ENCODE assay signal across 11 mouse cellular contexts in genomic region chr9:24896498-24897261, GRCm38 (mm10).
DNase-seq lines count a peak whose midpoint lies in the region.
"Had no signal": no experiment of that assay in that cellular context is flagged by ENCODE, and none has a peak within 500 bp of the region (broad histone marks: within the 10 kb centered on the region; RNA-seq: fewer than 3 reads in every experiment).

No protein-coding gene starts in this region.

- intact Hi-C loops in heart, postnatal 14 days (cut with DNase I), result no loop called here
- intact Hi-C loops in gastrocnemius, postnatal 14 days (cut with DNase I; ENCODE audit: low total_unique reads), result no loop called here

- DNase-seq in kidney, postnatal 14 days, result peak; percentile 54
- no peak for DNase-seq in kidney, postnatal 36 days
- peak; percentile 76 to 85 for DNase-seq in heart, adult 9 months (ENCODE audit: low spot score in 2 of 2)
- peak; percentile 48 to 58 for DNase-seq in heart, postnatal 14 days
- peak; percentile 46 for DNase-seq in lung, postnatal 14 days
- no peak for DNase-seq in right cerebral cortex, postnatal 14 days
- no peak for DNase-seq in cerebellum, adult 8-10 months
- no peak for DNase-seq in gastrocnemius, postnatal 14 days
- DNase-seq: cerebellum, postnatal 14 days; layer of hippocampus, adult 9-11 months; thymus, adult 18-20 months had no signal

Comparison
In these comparisons a context has a peak if more than half of its experiments do, and no peak if none do; other contexts are left out.
1. DNase-seq: peak in kidney, postnatal 14 days (single experiment), heart, adult 9 months (2 of 2), heart, postnatal 14 days (2 of 2) and lung, postnatal 14 days (single experiment); none in kidney, postnatal 36 days (0 of 2), right cerebral cortex, postnatal 14 days (single experiment), cerebellum, adult 8-10 months (single experiment) and gastrocnemius, postnatal 14 days (single experiment).